Mouse (Mus musculus) embryonic facial prominence, embryonic 13.5 days (tissue): ENCODE measurements at regions not wholly inside any gene's neighbourhood (a gene's known extent, or its start where the extent isn't known, plus 50 kb on each side); places are given as distances from the start of the nearest gene placed in this dataset.
A peak's percentile ranks its signal among the peaks of the same experiment; 100 is the strongest.

Experiments used
- ATAC-seq: fragments of 200-750 bp; cut with Nextera tagmentation; 2 replicates; pipeline ENCODE4 v1.8.0; 2017; ENCODE audit warnings: low read depth; ENCODE audit not compliant: insufficient number of reproducible peaks, insufficient read depth, low FRiP score, low TSS enrichment
- H3K27ac ChIP-seq: fragments of 300-500 bp; sonication (generic); 2 replicates; pipeline ENCODE4 v1.5.1; 2015; ENCODE audit warnings: moderate library complexity, mild to moderate bottlenecking, inconsistent platforms
- H3K27me3 ChIP-seq: fragments of 300-500 bp; sonication (generic); 2 replicates; pipeline ENCODE4 v1.6.1; 2015; ENCODE audit warnings: mild to moderate bottlenecking, inconsistent platforms
- H3K36me3 ChIP-seq: fragments of 300-500 bp; sonication (generic); 2 replicates; pipeline ENCODE4 v1.6.1; 2015; ENCODE audit warnings: mild to moderate bottlenecking, inconsistent platforms
- H3K4me1 ChIP-seq: fragments of 300-500 bp; sonication (generic); 2 replicates; pipeline ENCODE4 v1.6.1; 2015; ENCODE audit warnings: inconsistent platforms
- H3K4me2 ChIP-seq: fragments of 300-500 bp; sonication (generic); 2 replicates; pipeline ENCODE4 v1.6.1; 2015; ENCODE audit warnings: moderate library complexity, mild to moderate bottlenecking, inconsistent platforms
- H3K4me3 ChIP-seq: fragments of 300-500 bp; sonication (generic); 2 replicates; pipeline ENCODE4 v1.5.1; 2015; ENCODE audit warnings: mild to moderate bottlenecking, inconsistent platforms
- H3K9ac ChIP-seq: fragments of 300-500 bp; sonication (generic); 2 replicates; pipeline ENCODE4 v1.6.1; 2015; ENCODE audit warnings: mild to moderate bottlenecking, inconsistent platforms
- H3K9me3 ChIP-seq: fragments of 300-500 bp; sonication (generic); 2 replicates; pipeline ENCODE4 v1.6.1; 2016; ENCODE audit warnings: inconsistent platforms
- WGBS: fragments of 180-500 bp; shearing (Covaris S2); methylation state at CpG from one replicate; pipeline ENCODE4 v1.1.7; 2015; ENCODE audit warnings: mixed read lengths; 5-methylcytosine and 5-hydroxymethylcytosine counted together

- no peak overlapping the region for H3K4me2 ChIP-seq
- no peak overlapping the region for H3K27ac ChIP-seq
- H3K9ac ChIP-seq = no peak overlapping the region
- H3K27me3 ChIP-seq = peaks cover 9% of the 10 kb centered on the region
- H3K9me3 ChIP-seq = no peaks in the 10 kb centered on the region
- H3K4me1 ChIP-seq = peaks cover 12% of the 10 kb centered on the region
- H3K36me3 ChIP-seq = no peaks in the 10 kb centered on the region
- 72% methylated on average over 3 of the region's 3 CpGs for WGBS
- no peak overlapping the region for H3K4me3 ChIP-seq
- no peak for ATAC-seq
These were observed 68.9 kb downstream of the Tex29 start for GRCm38 (mm10) chr8:11909146-11909545.

DNA sequence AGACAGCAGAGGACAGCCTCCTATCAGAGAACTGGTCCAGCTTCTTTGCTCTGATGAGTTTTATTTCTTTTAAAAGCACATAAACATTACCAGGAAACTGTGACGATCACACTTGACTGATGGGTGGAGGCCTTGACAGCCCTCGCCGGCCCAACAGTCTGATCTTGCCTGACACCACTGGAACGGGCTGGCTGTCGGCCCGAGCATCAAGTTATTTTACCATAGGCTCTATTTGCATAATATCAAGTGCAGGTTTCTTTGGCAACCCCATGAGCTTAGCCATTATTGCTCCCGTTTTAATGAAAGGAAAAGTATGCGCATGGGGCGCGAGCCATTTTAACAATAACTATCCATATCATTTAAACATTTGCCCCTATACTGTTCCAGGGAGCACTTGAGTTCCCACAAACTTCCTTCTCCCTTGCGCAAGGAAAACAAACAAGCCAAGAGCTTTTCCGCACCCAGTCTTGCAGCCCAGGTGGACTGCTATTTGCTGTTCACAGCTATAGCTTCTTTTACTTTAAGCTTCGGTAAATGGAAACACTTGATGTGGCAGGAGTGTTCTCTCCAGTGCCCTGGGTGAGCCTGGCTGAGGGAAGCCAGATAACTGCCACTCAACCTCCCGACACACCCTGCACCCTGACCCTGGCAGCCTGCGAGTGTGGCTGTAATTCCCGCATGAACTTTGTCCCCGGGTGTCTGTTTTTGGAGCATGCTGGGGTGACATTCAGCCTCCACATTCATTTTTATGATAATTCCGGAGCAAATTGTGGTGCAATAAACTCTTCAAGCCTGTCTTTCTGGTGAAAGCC, 71.6 kb downstream of the Tex29 start:
- no peak overlapping the region for H3K4me2 ChIP-seq
- 73% methylated on average over 18 of the region's 18 CpGs for WGBS
- H3K27me3 ChIP-seq = peaks cover 25% of the 10 kb centered on the region
- H3K36me3 ChIP-seq = no peaks in the 10 kb centered on the region
- ATAC-seq = no peak
- peaks cover 30% of the 10 kb centered on the region for H3K4me1 ChIP-seq
- no peaks in the 10 kb centered on the region for H3K9me3 ChIP-seq
- no peak overlapping the region for H3K4me3 ChIP-seq
- H3K9ac ChIP-seq = no peak overlapping the region
- no peak overlapping the region for H3K27ac ChIP-seq

DNA sequence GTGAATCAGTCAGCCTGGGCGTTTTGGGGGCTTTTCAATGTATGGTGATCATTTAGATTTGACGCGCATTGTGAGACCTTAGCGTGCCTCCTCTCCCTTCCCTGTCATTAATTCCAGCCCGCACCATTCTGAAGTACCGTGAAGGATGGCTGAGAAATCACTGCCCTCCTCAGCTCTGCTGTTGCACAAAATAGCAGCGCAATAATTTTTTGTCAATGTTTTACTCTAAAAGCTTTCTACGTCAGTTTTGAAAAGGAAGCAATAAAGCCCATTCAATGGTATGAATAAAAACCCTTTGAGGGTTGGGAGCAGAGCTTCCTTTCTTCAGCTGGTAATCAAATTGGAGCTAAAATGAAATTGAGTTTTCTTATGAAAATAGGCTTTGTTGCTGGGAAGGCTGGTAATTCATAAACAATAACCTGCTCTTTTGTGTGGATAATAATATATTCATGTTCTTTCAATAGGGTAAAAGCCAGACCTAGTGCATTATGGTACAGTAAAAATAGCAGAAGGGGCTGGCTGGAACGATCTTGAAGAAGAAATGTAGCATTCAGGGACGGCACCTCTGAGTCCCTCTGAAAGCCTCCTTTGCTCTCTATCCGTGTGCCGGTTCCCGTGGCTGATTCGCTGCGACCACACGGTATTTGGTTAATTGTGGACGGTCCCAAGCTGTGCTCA, 72.3 kb downstream of the Tex29 start:
- no peak overlapping the region for H3K27ac ChIP-seq
- H3K9ac ChIP-seq = no peak overlapping the region
- WGBS = 62% methylated on average over 17 of the region's 17 CpGs
- no peak overlapping the region for H3K4me3 ChIP-seq
- H3K4me1 ChIP-seq = peaks cover 30% of the 10 kb centered on the region
- no peaks in the 10 kb centered on the region for H3K36me3 ChIP-seq
- H3K27me3 ChIP-seq = peaks cover 30% of the 10 kb centered on the region
- ATAC-seq = no peak
- no peak overlapping the region for H3K4me2 ChIP-seq
- H3K9me3 ChIP-seq = no peaks in the 10 kb centered on the region

- ATAC-seq = no peak; the same call in 1 of the 2 replicates
These were observed 73.0 kb downstream of the Tex29 start for GRCm38 (mm10) chr8:11913129-11913900.

DNA sequence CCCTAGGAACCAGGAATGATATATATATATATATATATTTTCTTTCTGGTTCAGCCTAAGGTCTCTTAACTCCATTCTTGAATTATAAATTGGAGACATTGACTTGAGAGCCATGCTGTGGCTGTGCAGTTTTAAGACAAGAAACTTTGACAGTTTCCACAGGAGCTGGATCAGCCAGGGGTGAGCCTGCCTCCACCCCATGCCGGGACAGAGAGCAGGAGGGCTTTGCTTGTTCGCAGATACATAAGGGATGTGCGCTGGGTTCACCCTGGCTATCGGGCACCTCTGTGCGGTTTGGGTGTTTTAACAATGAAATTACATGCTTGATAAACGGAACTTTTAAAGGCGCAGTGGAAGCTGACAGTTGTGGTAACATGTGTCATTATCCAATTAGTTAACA, 73.9 kb downstream of the Tex29 start:
- no peak overlapping the region for H3K27ac ChIP-seq
- H3K36me3 ChIP-seq = no peaks in the 10 kb centered on the region
- H3K4me2 ChIP-seq = peak overlapping the region; percentile 53
- H3K4me1 ChIP-seq = peaks cover 30% of the 10 kb centered on the region
- no peak overlapping the region for H3K9ac ChIP-seq
- no peak overlapping the region for H3K4me3 ChIP-seq
- H3K9me3 ChIP-seq = no peaks in the 10 kb centered on the region
- no peak for ATAC-seq
- WGBS = 26% methylated on average over 7 of the region's 7 CpGs
- peaks cover 35% of the 10 kb centered on the region for H3K27me3 ChIP-seq

More at GRCm38 (mm10) chr8:11913129-11913900, 73.0 kb downstream of the Tex29 start:
- H3K9me3 ChIP-seq = no peaks in the 10 kb centered on the region
- no peak overlapping the region for H3K4me2 ChIP-seq
- no peak overlapping the region for H3K9ac ChIP-seq
- H3K27me3 ChIP-seq = peaks cover 33% of the 10 kb centered on the region
- H3K36me3 ChIP-seq = no peaks in the 10 kb centered on the region
- no peak overlapping the region for H3K4me3 ChIP-seq
- H3K4me1 ChIP-seq = peaks cover 30% of the 10 kb centered on the region
- WGBS = 56% methylated on average over 12 of the region's 12 CpGs
- no peak overlapping the region for H3K27ac ChIP-seq

GRCm38 (mm10) chr8:11914681-11915474, 74.6 kb downstream of the Tex29 start:
- Histone ChIP-seq H3K4me2 (peak overlapping the region; percentile 53), H3K4me3 (peak overlapping the region; percentile 17; the same call in 1 of the 2 replicates), H3K27ac (peak overlapping the region; percentile 22; the same call in 1 of the 2 replicates), H3K9ac (0 out of 2 replicates have a peak overlapping the region, but pooled peaks have one; percentile 27), H3K9me3 (no peaks in the 10 kb centered on the region), H3K4me1 (peaks cover 30% of the 10 kb centered on the region), H3K27me3 (peaks cover 35% of the 10 kb centered on the region), H3K36me3 (no peaks in the 10 kb centered on the region)
- 34% methylated on average over 19 of the region's 19 CpGs for WGBS
- ATAC-seq = no peak

- Histone ChIP-seq H3K27ac (no peak overlapping the region), H3K4me1 (peaks cover 30% of the 10 kb centered on the region), H3K9me3 (no peaks in the 10 kb centered on the region), H3K36me3 (no peaks in the 10 kb centered on the region), H3K27me3 (peaks cover 35% of the 10 kb centered on the region), H3K4me2 (no peak overlapping the region), H3K9ac (no peak overlapping the region), H3K4me3 (no peak overlapping the region)
- 90% methylated on average over 11 of the region's 11 CpGs for WGBS
- ATAC-seq = no peak
These were observed 75.4 kb downstream of the Tex29 start for GRCm38 (mm10) chr8:11915721-11916120.

DNA sequence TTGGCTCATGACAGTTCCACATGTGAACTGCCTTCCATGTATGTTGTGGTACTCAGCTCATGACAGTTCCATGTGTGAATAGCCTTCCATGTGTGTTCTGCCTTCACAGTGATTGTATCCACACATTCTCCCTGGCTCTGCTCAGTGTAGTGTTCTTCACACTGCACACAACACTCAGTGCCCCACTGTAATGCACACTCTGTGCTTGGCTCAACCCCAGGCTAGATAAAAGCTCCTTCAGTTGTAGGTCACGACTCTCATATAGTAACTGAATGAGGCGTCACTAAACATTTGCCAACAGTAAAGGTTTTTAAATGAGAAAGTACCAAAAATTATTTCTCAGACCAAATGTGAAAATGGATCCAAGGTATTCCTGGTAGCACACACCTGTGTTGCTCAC, 79.6 kb downstream of the Tex29 start:
- no peak overlapping the region for H3K4me2 ChIP-seq
- no peaks in the 10 kb centered on the region for H3K9me3 ChIP-seq
- H3K9ac ChIP-seq = no peak overlapping the region
- peaks cover 21% of the 10 kb centered on the region for H3K27me3 ChIP-seq
- H3K4me3 ChIP-seq = no peak overlapping the region
- no peaks in the 10 kb centered on the region for H3K36me3 ChIP-seq
- 89% methylated on average over 2 of the region's 2 CpGs for WGBS
- peaks cover 10% of the 10 kb centered on the region for H3K4me1 ChIP-seq
- no peak overlapping the region for H3K27ac ChIP-seq
- no peak for ATAC-seq

- H3K4me1 ChIP-seq = no peaks in the 10 kb centered on the region
- no peaks in the 10 kb centered on the region for H3K36me3 ChIP-seq
- peaks cover 18% of the 10 kb centered on the region for H3K27me3 ChIP-seq
- H3K4me3 ChIP-seq = no peak overlapping the region
- 72% methylated on average over 7 of the region's 7 CpGs for WGBS
- H3K4me2 ChIP-seq = no peak overlapping the region
- H3K9me3 ChIP-seq = no peaks in the 10 kb centered on the region
- ATAC-seq = no peak
- H3K9ac ChIP-seq = no peak overlapping the region
- no peak overlapping the region for H3K27ac ChIP-seq
These were observed 82.8 kb downstream of the Tex29 start for GRCm38 (mm10) chr8:11923115-11923514.

GRCm38 (mm10) chr8:11924165-11924564, 83.9 kb downstream of the Tex29 start:
- H3K4me2 ChIP-seq = no peak overlapping the region
- WGBS = 63% methylated on average over 11 of the region's 11 CpGs
- ATAC-seq = no peak
- H3K36me3 ChIP-seq = no peaks in the 10 kb centered on the region
- H3K27me3 ChIP-seq = peaks cover 18% of the 10 kb centered on the region
- H3K9ac ChIP-seq = no peak overlapping the region
- no peak overlapping the region for H3K27ac ChIP-seq
- no peaks in the 10 kb centered on the region for H3K9me3 ChIP-seq
- no peak overlapping the region for H3K4me3 ChIP-seq
- H3K4me1 ChIP-seq = no peaks in the 10 kb centered on the region

DNA sequence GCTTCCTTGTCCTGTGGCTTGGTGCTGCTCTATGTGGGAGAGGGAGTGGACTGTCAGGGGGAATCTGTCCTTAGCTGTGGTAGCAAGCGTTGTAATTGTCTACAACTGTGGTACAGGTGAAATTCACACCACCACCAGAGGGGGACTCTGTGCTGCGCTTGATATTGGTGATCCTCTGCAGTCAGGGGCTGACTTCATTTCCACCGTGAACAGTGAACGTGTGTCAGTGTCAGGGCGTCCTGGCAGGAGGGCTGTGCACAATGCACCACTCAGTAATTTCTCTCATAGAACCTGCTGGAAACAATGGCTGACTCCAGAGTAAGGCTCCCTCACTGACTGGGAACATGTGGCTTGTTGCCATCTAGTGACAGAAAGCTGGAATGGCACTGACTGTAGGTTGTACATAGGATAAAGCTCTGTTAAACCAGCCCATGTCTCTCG, 102.6 kb downstream of the Tex29 start:
- Histone ChIP-seq H3K9ac (no peak overlapping the region), H3K4me3 (no peak overlapping the region), H3K36me3 (no peaks in the 10 kb centered on the region), H3K4me1 (no peaks in the 10 kb centered on the region), H3K9me3 (no peaks in the 10 kb centered on the region), H3K4me2 (no peak overlapping the region), H3K27ac (no peak overlapping the region), H3K27me3 (peaks cover 5% of the 10 kb centered on the region)
- peak; percentile 74 for ATAC-seq
- WGBS = 24% methylated on average over 6 of the region's 6 CpGs
